Mouse (Mus musculus) midbrain, embryonic 13.5 days (tissue): ENCODE results near the gene Gmppa. TPM values are rescaled to one million over a fixed set of nuclear protein-coding genes. Genes with fewer than 3 reads are reported as not detected.

ENCODE experiments used
- ATAC-seq: fragments of 200-750 bp; cut with Nextera tagmentation; 2 replicates; pipeline ENCODE4 v1.8.0; 2017; ENCODE audit warnings: mild to moderate bottlenecking, moderate TSS enrichment, moderate library complexity
- H3K27ac ChIP-seq: fragments of 300-500 bp; sonication (generic); 2 replicates; pipeline ENCODE4 v1.5.1; 2015; ENCODE audit warnings: inconsistent platforms, mild to moderate bottlenecking, moderate library complexity
- H3K27me3 ChIP-seq: fragments of 300-500 bp; sonication (generic); 2 replicates; pipeline ENCODE4 v1.6.1; 2015; ENCODE audit warnings: mild to moderate bottlenecking, inconsistent platforms
- H3K36me3 ChIP-seq: fragments of 300-500 bp; sonication (generic); 2 replicates; pipeline ENCODE4 v1.6.1; 2015; ENCODE audit warnings: mild to moderate bottlenecking, inconsistent platforms
- H3K4me1 ChIP-seq: fragments of 300-500 bp; sonication (generic); replicated peaks from 2 replicates; pipeline ENCODE4 v1.6.1; 2015; ENCODE audit warnings: inconsistent platforms
- H3K4me2 ChIP-seq: fragments of 300-500 bp; sonication (generic); replicated peaks from 2 replicates; pipeline ENCODE4 v1.6.1; 2015; ENCODE audit warnings: moderate library complexity, mild to moderate bottlenecking, inconsistent platforms
- H3K4me3 ChIP-seq: fragments of 300-500 bp; sonication (generic); replicated peaks from 2 replicates; pipeline ENCODE4 v1.5.1; 2015; ENCODE audit warnings: mild to moderate bottlenecking, inconsistent platforms
- H3K9ac ChIP-seq: fragments of 300-500 bp; sonication (generic); replicated peaks from 2 replicates; pipeline ENCODE4 v1.6.1; 2015; ENCODE audit warnings: mild to moderate bottlenecking, inconsistent platforms
- H3K9me3 ChIP-seq: fragments of 300-500 bp; sonication (generic); 2 replicates; pipeline ENCODE4 v1.6.1; 2016; ENCODE audit warnings: mild to moderate bottlenecking, inconsistent platforms
- WGBS: fragments of 180-500 bp; shearing (Covaris S2); methylation state at CpG from one replicate; pipeline ENCODE4 v1.1.7; 2015; 5-methylcytosine and 5-hydroxymethylcytosine counted together
- polyA plus RNA-seq: library from polyadenylated mRNA; unstranded; fragments of >200 nt; fragmentation: Nextera tagmentation; extraction: Ambion mirVana; gene quantifications from 2 replicates; pipeline ENCODE4 v1.2.1, GENCODE M21; 2015

The Gmppa gene
- polyA plus RNA-seq, 1 experiment from 2014 or later: 78.4 TPM

GRCm38 (mm10) chr1:75458025-75458788, 22.5 kb downstream of the Gmppa start:
- ATAC-seq: peak; percentile 68
- Histone ChIP-seq H3K36me3 (no peaks in the 10 kb centered on the region), H3K27me3 (peaks cover 24% of the 10 kb centered on the region), H3K9ac (peak overlapping the region; percentile 56), H3K4me3 (peak overlapping the region; percentile 34), H3K4me1 (peaks cover 64% of the 10 kb centered on the region), H3K9me3 (no peaks in the 10 kb centered on the region), H3K4me2 (peak overlapping the region; percentile 73), H3K27ac (peak overlapping the region; percentile 89)
- 2% methylated on average over 42 of the region's 42 CpGs for WGBS

- H3K27me3 ChIP-seq: peaks cover 21% of the 10 kb centered on the region
- H3K9ac ChIP-seq: peak overlapping the region; percentile 56
- peak overlapping the region; percentile 34 for H3K4me3 ChIP-seq
- H3K4me1 ChIP-seq: peaks cover 65% of the 10 kb centered on the region
- peak overlapping the region; percentile 89 for H3K27ac ChIP-seq
- H3K36me3 ChIP-seq: no peaks in the 10 kb centered on the region
- peak overlapping the region; percentile 73 for H3K4me2 ChIP-seq
- ATAC-seq: no peak
- no peaks in the 10 kb centered on the region for H3K9me3 ChIP-seq
- WGBS: 16% methylated on average over 23 of the region's 23 CpGs
Measured at GRCm38 (mm10) chr1:75458789-75459684, 23.3 kb downstream of the Gmppa start.

GRCm38 (mm10) chr1:75460297-75460696, 24.6 kb downstream of the Gmppa start:
- peaks cover 66% of the 10 kb centered on the region for H3K4me1 ChIP-seq

GRCm38 (mm10) chr1:75462636-75463035, 26.9 kb downstream of the Gmppa start:
- Histone ChIP-seq H3K4me3 (no peak overlapping the region), H3K4me2 (no peak overlapping the region), H3K27ac (peak overlapping the region; percentile 83), H3K9me3 (no peaks in the 10 kb centered on the region), H3K9ac (no peak overlapping the region), H3K36me3 (no peaks in the 10 kb centered on the region), H3K27me3 (peaks cover 30% of the 10 kb centered on the region), H3K4me1 (peaks cover 61% of the 10 kb centered on the region)
- 70% methylated on average over 1 of the region's 1 CpGs for WGBS
- no peak for ATAC-seq

More at GRCm38 (mm10) chr1:75460297-75460696, 24.6 kb downstream of the Gmppa start:
- no peak overlapping the region for H3K4me2 ChIP-seq
- 76% methylated on average over 7 of the region's 7 CpGs for WGBS
- no peak for ATAC-seq
- H3K4me3 ChIP-seq: no peak overlapping the region
- H3K9ac ChIP-seq: no peak overlapping the region
- H3K27ac ChIP-seq: no peak overlapping the region
- H3K27me3 ChIP-seq: peaks cover 18% of the 10 kb centered on the region
- no peaks in the 10 kb centered on the region for H3K9me3 ChIP-seq
- H3K36me3 ChIP-seq: no peaks in the 10 kb centered on the region

- WGBS: 66% methylated on average over 5 of the region's 5 CpGs
- peak; percentile 78 for ATAC-seq
Measured at GRCm38 (mm10) chr1:75463652-75464204, 28.0 kb downstream of the Gmppa start.

GRCm38 (mm10) chr1:75467215-75467927, 31.6 kb downstream of the Gmppa start:
- peak overlapping the region; percentile 17; the same call in 1 of the 2 replicates for H3K4me2 ChIP-seq
- peak; percentile 79 for ATAC-seq
- peak overlapping the region; percentile 42; the same call in 1 of the 2 replicates for H3K9ac ChIP-seq
- 7% methylated on average over 14 of the region's 14 CpGs for WGBS
- peaks cover 17% of the 10 kb centered on the region; the same call in 1 of the 2 replicates for H3K36me3 ChIP-seq
- peaks cover 43% of the 10 kb centered on the region for H3K4me1 ChIP-seq
- H3K27ac ChIP-seq: peak overlapping the region; percentile 70
- H3K27me3 ChIP-seq: peaks cover 25% of the 10 kb centered on the region
- no peak overlapping the region for H3K4me3 ChIP-seq
- H3K9me3 ChIP-seq: no peaks in the 10 kb centered on the region

More at GRCm38 (mm10) chr1:75463652-75464204, 28.0 kb downstream of the Gmppa start:
- peak overlapping the region; percentile 83 for H3K27ac ChIP-seq
- H3K4me2 ChIP-seq: no peak overlapping the region
- H3K4me1 ChIP-seq: peaks cover 53% of the 10 kb centered on the region
- H3K4me3 ChIP-seq: no peak overlapping the region
- peaks cover 29% of the 10 kb centered on the region for H3K27me3 ChIP-seq
- no peaks in the 10 kb centered on the region for H3K9me3 ChIP-seq
- H3K9ac ChIP-seq: peak overlapping the region; percentile 46
- H3K36me3 ChIP-seq: no peaks in the 10 kb centered on the region

GRCm38 (mm10) chr1:75469287-75469825, 33.6 kb downstream of the Gmppa start:
- Histone ChIP-seq H3K27me3 (peaks cover 25% of the 10 kb centered on the region), H3K4me3 (no peak overlapping the region), H3K9ac (no peak overlapping the region), H3K4me2 (no peak overlapping the region), H3K27ac (no peak overlapping the region), H3K4me1 (peaks cover 30% of the 10 kb centered on the region), H3K9me3 (no peaks in the 10 kb centered on the region), H3K36me3 (peaks cover 37% of the 10 kb centered on the region)
- 82% methylated on average over 17 of the region's 17 CpGs for WGBS
- no peak for ATAC-seq

GRCm38 (mm10) chr1:75476441-75476840, 40.7 kb downstream of the Gmppa start:
- Histone ChIP-seq H3K27ac (no peak overlapping the region), H3K4me1 (peaks cover 40% of the 10 kb centered on the region), H3K4me2 (peak overlapping the region; percentile 88; the same call in 1 of the 2 replicates), H3K4me3 (no peak overlapping the region; the same call in 1 of the 2 replicates), H3K9ac (peak overlapping the region; percentile 93; the same call in 1 of the 2 replicates), H3K27me3 (peaks cover 6% of the 10 kb centered on the region; the same call in 1 of the 2 replicates), H3K9me3 (no peaks in the 10 kb centered on the region), H3K36me3 (peaks cover 51% of the 10 kb centered on the region)
- 90% methylated on average over 11 of the region's 11 CpGs for WGBS
- ATAC-seq: no peak

- Histone ChIP-seq H3K4me2 (peak overlapping the region; percentile 88), H3K4me1 (peaks cover 48% of the 10 kb centered on the region), H3K9me3 (no peaks in the 10 kb centered on the region), H3K27ac (no peak overlapping the region), H3K4me3 (peak overlapping the region; percentile 85), H3K36me3 (peaks cover 46% of the 10 kb centered on the region), H3K9ac (peak overlapping the region; percentile 93), H3K27me3 (peaks cover 14% of the 10 kb centered on the region)
- ATAC-seq: peak; percentile 7
- 12% methylated on average over 35 of the region's 35 CpGs for WGBS
Measured at GRCm38 (mm10) chr1:75477264-75477965, 41.7 kb downstream of the Gmppa start.

- ATAC-seq: no peak
- 48% methylated on average over 3 of the region's 3 CpGs for WGBS
- no peak overlapping the region for H3K27ac ChIP-seq
- peaks cover 19% of the 10 kb centered on the region for H3K27me3 ChIP-seq
- peaks cover 54% of the 10 kb centered on the region for H3K4me1 ChIP-seq
- peak overlapping the region; percentile 88 for H3K4me2 ChIP-seq
- H3K9me3 ChIP-seq: no peaks in the 10 kb centered on the region
- peaks cover 46% of the 10 kb centered on the region for H3K36me3 ChIP-seq
- peak overlapping the region; percentile 93 for H3K9ac ChIP-seq
- H3K4me3 ChIP-seq: peak overlapping the region; percentile 85
Measured at GRCm38 (mm10) chr1:75477966-75478290, 42.2 kb downstream of the Gmppa start.
